Mouse (Mus musculus): Measurements from ENCODE around the gene Sbf2.
A peak's percentile ranks its signal among the peaks of the same experiment; 100 is the strongest.
"Not testable (repeated sequence)": the region's sequence is repeated elsewhere in the genome, so short reads cannot be mapped to it uniquely, and the experiment has no call there.

Gene Sbf2

GRCm38 (mm10) chr7:110614133-110615063 is at the start of gene Sbf2:
TSS of gene Sbf2 (minus strand) at chr7:110614922.
- DNase-seq (ENCODE audit: low spot score): peak; percentile 89

DNA sequence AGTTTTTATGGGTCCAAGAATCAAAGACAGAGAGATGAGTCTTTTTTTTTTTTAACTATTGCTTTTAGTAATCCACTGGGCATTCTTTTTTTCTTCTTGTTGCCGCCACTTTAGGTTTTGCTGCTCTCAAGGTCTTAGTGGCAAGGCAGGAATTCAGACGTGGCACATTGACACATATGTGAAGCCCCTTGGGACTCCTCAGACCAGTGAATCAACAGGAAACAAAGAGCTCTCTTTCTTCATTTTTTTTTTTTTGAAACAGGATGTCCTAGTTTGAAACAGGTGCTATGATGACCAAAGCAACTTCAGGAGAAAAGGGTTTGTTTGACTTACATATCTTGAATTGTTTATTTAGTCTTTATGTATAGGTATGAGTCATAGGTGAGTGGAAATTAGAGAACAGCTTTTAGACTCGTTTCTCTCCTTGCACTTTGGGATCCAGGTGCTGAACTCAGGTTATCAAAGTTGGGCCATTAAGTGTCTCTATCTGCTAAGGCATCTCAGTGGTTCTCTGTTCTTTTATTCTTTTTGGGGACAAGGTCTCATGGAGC is 43.7 kb upstream of the Sbf2 start:
- DNase-seq (ENCODE audit: low spot score): no peak

- DNase-seq (ENCODE audit: low spot score): no peak
These were observed 41.2 kb upstream of the Sbf2 start for GRCm38 (mm10) chr7:110655966-110656365.

GRCm38 (mm10) chr7:110655230-110655629 is 40.5 kb upstream of the Sbf2 start:
- no peak for DNase-seq (ENCODE audit: low spot score)

DNA sequence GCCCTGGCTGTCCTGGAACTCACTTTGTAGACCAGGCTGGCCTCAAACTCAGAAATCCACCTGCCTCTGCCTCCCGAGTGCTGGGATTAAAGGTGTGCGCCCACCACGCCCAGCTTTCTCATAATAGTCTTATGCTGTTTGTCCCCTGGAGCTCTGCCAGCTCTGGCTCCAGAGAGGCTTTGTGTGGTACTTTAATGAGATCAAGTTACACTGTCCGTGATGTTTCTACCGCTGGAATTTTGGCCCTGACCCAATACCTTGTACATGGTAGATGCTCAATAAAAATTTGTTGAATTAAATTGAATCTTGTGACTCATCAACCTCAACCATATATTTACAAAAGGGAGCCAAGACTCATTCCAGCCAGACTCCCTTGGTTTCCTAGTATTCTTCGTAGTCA is 36.4 kb upstream of the Sbf2 start:
- peak; percentile 29 for DNase-seq (ENCODE audit: low spot score)

DNA sequence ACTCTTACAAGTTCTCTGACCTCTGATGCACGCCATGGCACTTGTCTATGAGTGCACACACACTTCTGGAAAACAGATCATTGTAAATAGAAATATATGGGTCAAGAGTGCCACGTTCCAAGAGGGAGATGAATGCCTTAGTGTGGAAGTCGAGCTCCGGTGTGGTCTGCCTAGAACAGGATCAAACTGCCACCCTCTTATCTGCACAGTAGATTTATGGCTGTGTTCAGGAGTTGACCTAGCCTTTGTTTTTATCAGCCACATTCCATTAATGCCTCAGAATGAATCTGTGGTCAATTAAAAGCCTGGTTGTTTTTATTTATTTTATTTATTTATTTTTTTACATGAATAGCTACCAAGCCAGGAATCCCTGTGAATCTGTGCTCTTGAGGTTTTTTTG is 35.8 kb upstream of the Sbf2 start:
- no peak for DNase-seq (ENCODE audit: low spot score)

DNA sequence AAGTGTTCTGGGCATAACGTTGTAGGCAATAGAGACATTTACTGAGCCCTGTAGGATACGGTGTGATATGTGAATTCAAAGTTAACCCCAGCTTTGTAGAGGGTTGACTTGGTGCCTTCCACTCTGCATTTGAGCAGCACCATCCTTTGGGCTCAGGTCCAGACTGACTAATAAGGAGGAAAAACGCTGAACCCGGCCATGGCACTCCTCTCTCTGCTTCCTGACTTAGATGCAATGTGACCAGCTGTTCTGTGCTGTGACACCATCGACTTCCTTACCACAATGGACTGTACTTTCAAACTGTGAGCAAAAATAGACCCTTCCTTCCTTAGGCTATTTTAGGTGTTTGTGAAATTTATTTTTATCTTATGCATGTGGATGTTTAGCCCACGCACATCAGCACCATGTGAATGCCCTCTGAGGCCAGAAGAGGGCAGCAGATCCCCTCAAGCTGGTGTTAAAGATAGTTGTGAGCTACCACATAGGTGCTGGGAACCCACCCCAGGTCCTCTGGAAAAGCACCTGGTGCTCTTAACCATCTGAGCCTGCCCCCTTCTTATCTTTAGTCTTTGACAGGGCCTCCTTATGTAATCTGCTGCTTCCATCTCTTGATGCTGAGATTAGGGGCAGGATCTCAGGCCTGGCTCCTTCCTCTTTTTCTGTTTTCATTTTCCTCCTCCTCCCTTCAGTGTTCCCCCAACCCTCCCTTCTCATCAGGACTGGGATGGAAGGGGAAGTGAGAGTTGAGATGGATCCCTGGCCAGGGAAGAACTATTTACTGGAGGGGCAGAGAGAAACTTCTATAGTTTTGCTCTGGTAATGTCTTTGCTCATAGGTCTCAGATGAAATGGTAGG is 34.6 kb upstream of the Sbf2 start:
- DNase-seq (ENCODE audit: low spot score): no peak

DNA sequence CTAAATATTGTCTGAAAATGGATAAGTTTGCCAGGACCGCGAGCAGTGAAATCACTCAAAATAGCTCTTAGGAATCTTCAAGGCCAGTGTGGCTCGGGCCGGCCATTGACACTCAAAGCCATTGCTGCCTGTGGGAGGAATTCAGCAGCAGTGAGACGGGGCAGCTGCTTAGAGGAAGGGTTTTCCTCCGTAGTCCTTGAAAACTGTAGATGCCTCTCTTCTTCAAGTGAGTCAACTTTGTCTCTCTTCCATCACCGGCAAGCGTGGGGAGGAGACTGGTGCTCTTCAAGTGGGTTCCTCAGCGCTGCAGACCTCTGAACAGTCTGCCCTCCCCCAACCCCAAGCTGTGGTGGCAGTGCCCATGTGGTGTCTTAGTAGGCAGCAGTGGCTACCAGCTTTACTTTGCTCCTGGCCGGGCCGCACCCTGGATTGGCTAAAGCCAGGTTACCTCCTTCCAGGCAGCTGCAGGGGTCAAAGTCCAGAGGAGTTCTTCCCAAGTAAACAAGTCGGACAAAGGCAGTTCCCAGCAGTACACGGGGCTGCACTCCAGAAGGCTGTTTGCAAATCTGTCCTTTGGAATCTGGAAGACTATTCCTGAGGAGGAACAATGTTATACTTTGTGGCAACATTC is 33.8 kb upstream of the Sbf2 start:
- no peak for DNase-seq (ENCODE audit: low spot score)

- no peak for DNase-seq (ENCODE audit: low spot score)
These were observed 33.1 kb upstream of the Sbf2 start for GRCm38 (mm10) chr7:110647559-110648454.

DNA sequence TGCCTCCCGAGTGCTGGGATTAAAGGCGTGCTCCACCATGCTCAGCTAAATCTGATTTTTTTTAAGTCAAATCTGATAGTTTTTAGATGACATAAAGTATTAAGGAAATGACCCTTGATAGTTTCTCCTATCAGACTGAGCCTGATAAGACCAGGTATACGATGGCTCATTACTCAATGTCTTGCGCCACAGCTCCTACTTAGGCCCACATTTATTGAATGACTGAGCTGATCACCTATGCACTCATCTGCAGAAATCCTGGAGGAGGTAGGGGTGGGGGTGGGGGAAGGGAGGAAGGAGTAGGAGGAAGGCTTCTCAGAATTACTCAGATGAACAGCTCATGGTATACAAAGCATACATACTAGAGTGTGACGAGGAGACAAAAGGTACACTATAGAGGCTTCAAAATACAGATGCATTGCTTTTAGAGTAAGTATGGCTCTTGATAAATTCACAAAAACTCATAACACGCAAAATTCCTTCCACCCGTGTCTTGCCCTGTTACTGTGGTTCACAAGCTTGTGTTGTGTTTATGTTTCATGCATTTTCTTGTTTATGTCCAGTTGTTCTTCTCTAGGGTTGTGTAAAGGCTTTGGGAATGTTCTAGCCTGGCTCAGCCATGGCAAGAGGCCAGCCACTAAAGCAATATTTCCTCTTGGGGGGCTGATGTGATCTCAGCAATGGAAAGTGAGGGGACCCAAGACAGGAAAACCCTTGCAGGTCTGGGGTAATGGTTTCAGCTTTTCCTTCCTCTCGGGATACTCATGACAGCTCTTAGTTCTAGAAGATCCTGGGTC is 32.1 kb upstream of the Sbf2 start:
- DNase-seq (ENCODE audit: low spot score): no peak

GRCm38 (mm10) chr7:110645859-110646258 is 31.1 kb upstream of the Sbf2 start:
- no peak for DNase-seq (ENCODE audit: low spot score)

DNA sequence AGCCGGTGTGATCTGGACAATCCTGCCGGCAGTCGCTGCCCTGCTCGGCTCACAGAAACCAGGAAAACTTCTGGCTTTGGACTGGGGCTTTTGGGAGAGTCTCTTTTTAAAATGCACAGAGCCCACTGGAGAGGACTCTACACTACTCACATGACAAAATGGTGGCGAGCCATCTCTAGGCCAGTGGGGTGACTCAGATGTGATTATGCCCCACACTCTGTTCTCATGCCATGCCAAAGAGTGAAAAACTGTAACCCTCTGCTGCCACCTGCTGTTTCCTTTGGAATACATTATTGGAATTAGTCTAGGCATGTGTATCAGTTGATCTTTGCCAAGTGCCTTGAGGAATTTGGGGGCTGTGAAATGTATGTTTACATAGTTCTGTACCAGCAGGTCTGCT is 30.6 kb upstream of the Sbf2 start:
- peak; percentile 78 for DNase-seq (ENCODE audit: low spot score)

- DNase-seq (ENCODE audit: low spot score): not testable (repeated sequence)
These were observed 25.2 kb upstream of the Sbf2 start for GRCm38 (mm10) chr7:110639958-110640357.

DNA sequence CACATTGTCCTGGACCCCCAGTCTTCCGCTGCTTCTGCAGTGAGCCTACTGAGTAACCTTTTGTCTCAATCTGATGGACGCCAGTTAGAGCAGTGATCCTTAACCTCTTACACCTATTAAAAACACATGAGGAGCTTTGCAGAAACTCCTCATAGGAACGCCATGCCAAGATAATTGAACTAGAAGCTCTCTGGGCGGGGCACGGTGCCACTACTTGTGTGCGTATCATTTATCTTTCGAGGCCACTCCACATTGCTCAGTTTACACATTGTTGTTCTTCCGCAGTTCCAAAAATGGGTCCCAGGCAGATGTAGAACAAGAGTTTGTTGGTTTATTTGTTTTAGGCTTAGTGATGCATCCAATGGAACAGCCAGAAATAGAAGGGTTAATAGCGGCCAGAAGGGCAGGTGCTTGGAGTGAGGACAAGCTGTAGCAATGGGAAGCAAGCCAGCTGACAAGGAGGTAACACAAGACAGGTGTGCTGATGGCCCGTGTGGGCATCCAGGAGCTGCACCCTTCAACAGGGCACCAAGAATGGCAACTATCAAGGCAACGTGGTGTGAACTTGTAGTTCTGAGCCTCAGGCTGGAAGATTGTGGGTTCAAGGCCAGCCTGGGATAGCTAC is 24.7 kb upstream of the Sbf2 start:
- DNase-seq (ENCODE audit: low spot score): no peak

- no peak for DNase-seq (ENCODE audit: low spot score)
These were observed 23.8 kb upstream of the Sbf2 start for GRCm38 (mm10) chr7:110638305-110639110.

GRCm38 (mm10) chr7:110636559-110636958 is 21.8 kb upstream of the Sbf2 start:
- DNase-seq (ENCODE audit: low spot score): no peak

DNA sequence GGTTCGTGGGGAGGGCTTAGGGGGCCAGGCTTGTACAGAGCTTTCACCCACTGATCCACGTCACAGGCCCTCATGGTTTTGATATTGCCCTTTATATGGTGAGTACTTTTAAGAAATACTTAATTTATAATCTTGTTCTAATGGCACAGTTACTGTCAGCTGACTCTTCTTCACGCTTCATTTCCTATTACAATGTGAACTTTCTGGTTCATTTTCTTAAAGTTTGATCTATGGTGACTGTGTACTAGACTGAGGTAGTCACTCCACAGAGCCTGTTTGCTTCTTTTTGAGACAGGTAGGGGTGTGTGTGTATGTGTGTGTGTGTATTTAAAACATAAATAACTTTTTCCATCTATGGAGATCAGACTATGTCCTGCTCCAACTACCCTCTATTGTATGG is 21.2 kb upstream of the Sbf2 start:
- no peak for DNase-seq (ENCODE audit: low spot score)

- peak; percentile 13 for DNase-seq (ENCODE audit: low spot score)
These were observed 16.6 kb upstream of the Sbf2 start for GRCm38 (mm10) chr7:110631136-110631888.
